Mouse (Mus musculus) ES-E14 (cell line): Measurements from ENCODE around the gene Lbp.

ENCODE experiments used
- ZC3H11A ChIP-seq: IDR thresholded peaks from 2 replicates; pipeline ENCODE4 v1.6.1; 2012; ENCODE audit warnings: low read depth, mild to moderate bottlenecking, inconsistent platforms, low read length, borderline replicate concordance
- ZNF384 ChIP-seq: IDR thresholded peaks from 2 replicates; pipeline ENCODE4 v1.6.1; 2012; ENCODE audit warnings: low read depth, low read length, inconsistent platforms

DNA sequence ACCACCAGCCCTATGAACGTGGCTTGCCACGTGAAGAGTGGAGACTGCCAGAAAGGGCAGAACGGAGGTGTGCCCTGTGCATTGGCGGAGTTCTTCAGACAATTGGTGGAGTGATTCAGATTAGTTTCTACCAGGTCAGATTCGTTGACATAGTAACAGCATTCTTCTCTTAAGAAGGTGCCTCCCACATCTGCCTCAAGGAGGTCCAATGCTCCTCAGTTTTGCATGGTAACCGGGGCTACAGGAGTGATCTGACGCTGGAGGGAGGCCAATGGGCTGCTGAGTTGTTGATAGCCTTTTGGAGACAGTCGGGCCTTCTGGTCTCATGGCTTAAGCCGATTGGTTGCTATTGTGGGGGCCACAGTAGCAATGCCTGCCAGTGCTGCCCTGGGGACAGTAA, 10.6 kb upstream of the Lbp start:
- no peak for TF ChIP-seq ZC3H11A
- no peak for TF ChIP-seq ZNF384
